ENCODE assay signal across 14 mouse cellular contexts in the genomic region with DNA sequence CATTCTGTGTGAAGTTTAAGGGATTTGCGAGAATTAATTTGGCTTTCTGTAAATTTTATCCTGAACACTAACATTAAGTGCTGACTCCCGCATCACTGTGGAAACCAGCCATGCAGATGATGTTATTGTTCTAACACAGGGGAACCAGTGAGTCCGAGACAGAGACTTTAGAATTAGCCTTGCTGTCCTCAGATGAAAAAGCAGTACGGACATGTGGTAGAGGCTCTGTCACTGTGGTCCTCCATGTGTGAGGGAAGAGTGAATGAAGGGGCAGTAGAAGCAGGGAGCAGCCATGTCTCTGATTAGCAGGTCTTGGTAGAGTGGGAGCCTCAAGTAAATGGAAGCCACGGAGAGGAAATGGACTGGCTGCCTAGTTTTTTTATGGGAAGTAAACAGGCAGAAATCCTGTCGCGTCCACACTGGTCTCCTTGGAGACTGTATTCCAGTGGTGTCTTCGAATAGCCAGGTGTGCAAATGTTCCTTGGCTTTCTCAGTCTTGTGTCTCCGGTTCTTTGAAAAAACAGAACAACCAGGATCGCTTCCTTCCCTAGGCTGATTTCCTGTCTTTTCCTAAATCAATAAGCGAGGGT.
DNase-seq lines count a peak whose midpoint lies in the region; ATAC-seq lines count a peak whose summit lies in the region.
"Had no signal": no experiment of that assay in that cellular context is flagged by ENCODE, and none has a peak within 500 bp of the region (broad histone marks: within the 10 kb centered on the region; RNA-seq: fewer than 3 reads in every experiment).

No protein-coding gene starts in this region.

- H3K36me3 ChIP-seq in forebrain, embryonic 15.5 days: no peaks in the 10 kb centered on the region
- no peaks in the 10 kb centered on the region for H3K36me3 ChIP-seq in forebrain, embryonic 14.5 days (ENCODE audit: control insufficient read depth, insufficient read depth, low read length)
- H3K36me3 ChIP-seq in kidney, embryonic 14.5 days (ENCODE audit: control insufficient read depth, insufficient read depth, low read length): no peaks in the 10 kb centered on the region
- no peaks in the 10 kb centered on the region for H3K36me3 ChIP-seq in hindbrain, embryonic 13.5 days
- H3K36me3 ChIP-seq in neural tube, embryonic 12.5 days: no peaks in the 10 kb centered on the region
- H3K36me3 ChIP-seq: liver, embryonic 15.5 days had no signal

- no peak overlapping the region for H3K4me2 ChIP-seq in forebrain, embryonic 15.5 days (replicated peaks)
- no peak overlapping the region for H3K4me2 ChIP-seq in forebrain, embryonic 14.5 days (ENCODE audit: low read length)
- H3K4me2 ChIP-seq in kidney, embryonic 14.5 days (replicated peaks; ENCODE audit: low read depth, low read length): no peak overlapping the region
- H3K4me2 ChIP-seq in hindbrain, embryonic 13.5 days: no peak overlapping the region
- no peak overlapping the region for H3K4me2 ChIP-seq in neural tube, embryonic 12.5 days (replicated peaks)
- H3K4me2 ChIP-seq: liver, embryonic 15.5 days had no signal

- H3K27ac ChIP-seq in forebrain, embryonic 15.5 days (replicated peaks): peak overlapping the region; percentile 34; the same call in 1 of the 2 replicates
- no peak overlapping the region for H3K27ac ChIP-seq in forebrain, embryonic 14.5 days (ENCODE audit: low read depth, low read length)
- peak overlapping the region; percentile 1; the same call in 1 of the 2 replicates for H3K27ac ChIP-seq in kidney, embryonic 14.5 days (ENCODE audit: low read depth, low read length)
- peak overlapping the region; percentile 50 for H3K27ac ChIP-seq in hindbrain, embryonic 13.5 days
- H3K27ac ChIP-seq in neural tube, embryonic 12.5 days: 0 out of 2 replicates have a peak overlapping the region, but pooled peaks have one; percentile 8
- H3K27ac ChIP-seq: liver, embryonic 15.5 days had no signal

- H3K4me1 ChIP-seq in forebrain, embryonic 15.5 days: peaks cover 17% of the 10 kb centered on the region
- H3K4me1 ChIP-seq in forebrain, embryonic 14.5 days (ENCODE audit: control insufficient read depth, insufficient read depth, low read length): peaks cover 10% of the 10 kb centered on the region; the same call in 1 of the 2 replicates
- peaks cover 17% of the 10 kb centered on the region; the same call in 1 of the 2 replicates for H3K4me1 ChIP-seq in kidney, embryonic 14.5 days (ENCODE audit: control insufficient read depth, insufficient read depth, low read length)
- H3K4me1 ChIP-seq in hindbrain, embryonic 13.5 days (replicated peaks): peaks cover 41% of the 10 kb centered on the region
- H3K4me1 ChIP-seq in neural tube, embryonic 12.5 days: peaks cover 20% of the 10 kb centered on the region
- H3K4me1 ChIP-seq: liver, embryonic 15.5 days had no signal

- H3K9me3 ChIP-seq in forebrain, embryonic 15.5 days: no peaks in the 10 kb centered on the region
- no peaks in the 10 kb centered on the region for H3K9me3 ChIP-seq in forebrain, embryonic 14.5 days (replicated peaks; ENCODE audit: control insufficient read depth, low read length)
- H3K9me3 ChIP-seq in kidney, embryonic 14.5 days (ENCODE audit: control insufficient read depth, low read length): no peaks in the 10 kb centered on the region
- no peaks in the 10 kb centered on the region for H3K9me3 ChIP-seq in hindbrain, embryonic 13.5 days
- no peaks in the 10 kb centered on the region for H3K9me3 ChIP-seq in neural tube, embryonic 12.5 days
- H3K9me3 ChIP-seq: liver, embryonic 15.5 days had no signal

- no peak overlapping the region for H3K9ac ChIP-seq in forebrain, embryonic 15.5 days (replicated peaks)
- no peak overlapping the region for H3K9ac ChIP-seq in forebrain, embryonic 14.5 days (ENCODE audit: low read length)
- H3K9ac ChIP-seq in kidney, embryonic 14.5 days (ENCODE audit: low read depth, low read length): no peak overlapping the region
- no peak overlapping the region for H3K9ac ChIP-seq in hindbrain, embryonic 13.5 days
- H3K9ac ChIP-seq in neural tube, embryonic 12.5 days: no peak overlapping the region
- H3K9ac ChIP-seq: forebrain, postnatal 0 days; liver, embryonic 15.5 days had no signal

- ATAC-seq in forebrain, embryonic 15.5 days (replicated peaks): no peak
- no peak for ATAC-seq in forebrain, embryonic 14.5 days
- ATAC-seq in kidney, embryonic 14.5 days (ENCODE audit: low FRiP score, low TSS enrichment): no peak
- no peak for ATAC-seq in hindbrain, embryonic 13.5 days (ENCODE audit: low FRiP score)
- ATAC-seq in neural tube, embryonic 12.5 days (ENCODE audit: low FRiP score, low read depth): no peak
- no peak for ATAC-seq in megakaryocyte, adult 5-6 weeks (ENCODE audit: poor library complexity, severe bottlenecking)
- no peak for ATAC-seq in granulocyte monocyte progenitor cell, adult 5-6 weeks (replicated peaks; ENCODE audit: poor library complexity, severe bottlenecking)
- ATAC-seq: forebrain, postnatal 0 days had no signal

- peaks cover 15% of the 10 kb centered on the region; the same call in 1 of the 2 replicates for H3K27me3 ChIP-seq in forebrain, embryonic 15.5 days
- peaks cover 6% of the 10 kb centered on the region; the same call in 1 of the 2 replicates for H3K27me3 ChIP-seq in forebrain, embryonic 14.5 days (replicated peaks; ENCODE audit: control insufficient read depth, insufficient read depth, low read length)
- H3K27me3 ChIP-seq in kidney, embryonic 14.5 days (ENCODE audit: control insufficient read depth, insufficient read depth, low read length): no peaks in the 10 kb centered on the region
- H3K27me3 ChIP-seq in hindbrain, embryonic 13.5 days: no peaks in the 10 kb centered on the region
- no peaks in the 10 kb centered on the region for H3K27me3 ChIP-seq in neural tube, embryonic 12.5 days (replicated peaks)

- no peak for DNase-seq in forebrain, embryonic 14.5 days (ENCODE audit: low spot score)
- no peak for DNase-seq in kidney, adult 11 months
- DNase-seq: adrenal gland, postnatal 10 days; cerebellum, postnatal 36 days; forebrain, postnatal 0 days; lung, postnatal 36 days; spleen, adult 18-20 months had no signal

- H3K4me3 ChIP-seq in forebrain, embryonic 15.5 days: no peak overlapping the region
- H3K4me3 ChIP-seq in forebrain, embryonic 14.5 days (ENCODE audit: low read depth, low read length): no peak overlapping the region
- H3K4me3 ChIP-seq in kidney, embryonic 14.5 days (ENCODE audit: low read length): no peak overlapping the region
- H3K4me3 ChIP-seq in hindbrain, embryonic 13.5 days: no peak overlapping the region
- no peak overlapping the region for H3K4me3 ChIP-seq in neural tube, embryonic 12.5 days
- H3K4me3 ChIP-seq: liver, embryonic 15.5 days had no signal

- 55% methylated on average over 11 of the region's 11 CpGs for WGBS in forebrain, embryonic 15.5 days
- WGBS in forebrain, embryonic 14.5 days: 57% methylated on average over 11 of the region's 11 CpGs
- WGBS in kidney, embryonic 14.5 days: 41% methylated on average over 11 of the region's 11 CpGs
- WGBS in hindbrain, embryonic 13.5 days: 44% methylated on average over 11 of the region's 11 CpGs
- 49% methylated on average over 11 of the region's 11 CpGs for WGBS in neural tube, embryonic 12.5 days
